Mouse (Mus musculus): ENCODE measurements around the gene Atp2b4.

DNA sequence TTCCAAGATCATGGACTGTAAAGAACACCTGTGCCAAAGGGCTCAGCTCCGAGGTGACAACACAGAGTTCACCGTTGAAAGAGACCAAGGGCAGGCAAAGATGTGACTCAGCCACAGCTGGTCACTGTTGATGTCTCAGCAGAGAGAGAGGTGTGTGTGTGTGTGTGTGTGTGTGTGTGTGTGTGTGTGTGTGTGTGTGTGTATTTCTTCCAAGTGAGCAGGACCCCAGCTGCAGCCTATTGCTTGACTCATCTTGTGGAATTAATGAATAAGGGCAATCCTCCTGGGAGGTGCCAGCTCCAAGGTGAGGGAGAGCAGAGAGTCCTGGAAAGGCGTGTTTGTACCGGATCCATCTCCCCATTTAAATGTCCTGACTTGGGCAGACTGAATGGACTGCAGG is 35.5 kb downstream of the Atp2b4 start:
- TF ChIP-seq POLR2A (IDR thresholded peaks at IDR 0.05; ENCODE audit: extremely low read depth, insufficient read depth, low read length) (no peak), CTCF (IDR thresholded peaks at IDR 0.05; ENCODE audit: low read depth, low read length) (no peak)
